In the genomic region with DNA sequence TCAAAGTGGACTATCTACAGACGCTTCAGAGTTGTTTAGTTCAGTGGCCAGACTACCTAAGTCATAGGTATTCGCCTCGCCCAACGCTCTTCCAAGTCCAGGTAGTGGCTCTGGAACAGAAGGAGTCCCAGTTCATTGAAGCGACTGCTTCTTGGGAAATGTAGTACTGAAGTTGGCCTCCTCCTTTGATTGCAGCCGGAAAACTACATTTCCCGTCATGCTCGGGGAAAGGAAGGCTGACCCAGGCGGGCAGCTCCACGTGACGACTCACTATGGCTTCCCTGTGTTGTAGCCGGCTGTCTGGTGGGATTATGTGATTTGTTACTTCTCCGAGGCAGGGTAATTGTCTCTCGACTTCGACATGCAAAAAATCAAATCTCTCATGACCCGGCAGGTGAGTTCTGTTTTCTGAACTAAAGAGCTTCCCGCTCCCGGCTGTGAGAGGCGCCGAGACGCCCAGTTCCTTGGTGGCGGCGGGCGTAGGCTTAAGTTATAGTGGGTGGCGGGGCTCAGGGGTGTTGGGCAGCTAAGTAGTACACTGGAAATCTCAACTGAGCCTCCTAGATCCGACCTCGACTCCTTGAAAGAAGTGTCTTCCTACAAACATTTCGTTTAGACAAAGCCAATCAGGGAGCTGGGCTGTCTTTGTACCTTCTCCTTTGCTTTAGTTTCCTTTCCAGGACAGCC, we compare ENCODE assay signal across 8 mouse cellular contexts. TPM values are rescaled to one million over a fixed set of nuclear protein-coding genes. Genes with fewer than 3 reads are reported as not detected.
A peak's percentile ranks its signal among the peaks of the same experiment; 100 is the strongest.
DNase-seq lines count a peak whose midpoint lies in the region; ATAC-seq lines count a peak whose summit lies in the region.

Gene Hepacam2 (minus strand): TSS at position 137 of the 687 bp plus-strand sequence.
Gene Vps50 (plus strand): TSS at position 221 of the 687 bp plus-strand sequence.

- H3K27ac ChIP-seq in heart, embryonic 14.5 days (replicated peaks in 1 of 2; ENCODE audit: control insufficient read depth in 1 of 2, insufficient read depth in 1 of 2, low read depth in 2 of 2, low read length in 2 of 2), result no peak within 1 kb of the TSS
- H3K27ac ChIP-seq in liver, embryonic 13.5 days, result no peak within 1 kb of the TSS
- H3K27ac ChIP-seq in stomach, embryonic 16.5 days (ENCODE audit: low read length), result no peak within 1 kb of the TSS

- H3K4me1 ChIP-seq in heart, embryonic 14.5 days (ENCODE audit: control insufficient read depth in 2 of 2, insufficient read depth in 2 of 2, low read length in 2 of 2), result peaks cover 0 to 3% of the 10 kb centered on the region in 2 experiments; a peak in 1 of 4 replicates
- H3K4me1 ChIP-seq in liver, embryonic 13.5 days (replicated peaks), result peaks cover 10% of the 10 kb centered on the region
- peaks cover 6% of the 10 kb centered on the region; the same call in 1 of the 2 replicates for H3K4me1 ChIP-seq in stomach, embryonic 16.5 days (ENCODE audit: control insufficient read depth, insufficient read depth, low read length)

- peak within 1 kb of the TSS; percentile 83 for H3K9ac ChIP-seq in heart, embryonic 14.5 days (ENCODE audit: low read length)
- peak within 1 kb of the TSS; percentile 75 for H3K9ac ChIP-seq in liver, embryonic 13.5 days
- H3K9ac ChIP-seq in stomach, embryonic 16.5 days (ENCODE audit: low read length), result peak within 1 kb of the TSS; percentile 77

- under 1% methylated on average over 28 of the region's 28 CpGs for WGBS in heart, embryonic 14.5 days
- WGBS in liver, embryonic 13.5 days (ENCODE audit: insufficient replicate concordance), result 1% methylated on average over 28 of the region's 28 CpGs
- 1% methylated on average over 28 of the region's 28 CpGs for WGBS in stomach, embryonic 16.5 days

- no peaks in the 10 kb centered on the region for H3K36me3 ChIP-seq in heart, embryonic 14.5 days (ENCODE audit: control insufficient read depth, insufficient read depth, low read length)
- H3K36me3 ChIP-seq in liver, embryonic 13.5 days, result no peaks in the 10 kb centered on the region
- H3K36me3 ChIP-seq in stomach, embryonic 16.5 days (ENCODE audit: control insufficient read depth, insufficient read depth, low read length), result no peaks in the 10 kb centered on the region

- no peaks in the 10 kb centered on the region for H3K9me3 ChIP-seq in heart, embryonic 14.5 days (ENCODE audit: control insufficient read depth, low read length)
- H3K9me3 ChIP-seq in liver, embryonic 13.5 days (replicated peaks), result no peaks in the 10 kb centered on the region
- no peaks in the 10 kb centered on the region for H3K9me3 ChIP-seq in stomach, embryonic 16.5 days (replicated peaks; ENCODE audit: control insufficient read depth, low read length)

- peak within 1 kb of the TSS; percentile 89 to 96 for H3K4me3 ChIP-seq in heart, embryonic 14.5 days (ENCODE audit: control insufficient read depth in 1 of 2, insufficient read depth in 1 of 2, low read depth in 1 of 2, low read length in 2 of 2)
- peak within 1 kb of the TSS; percentile 77 for H3K4me3 ChIP-seq in liver, embryonic 13.5 days (replicated peaks)
- peak within 1 kb of the TSS; percentile 87 for H3K4me3 ChIP-seq in stomach, embryonic 16.5 days (replicated peaks; ENCODE audit: low read length)

- no peaks in the 10 kb centered on the region for H3K27me3 ChIP-seq in heart, embryonic 14.5 days (ENCODE audit: control insufficient read depth, insufficient read depth, low read length)
- H3K27me3 ChIP-seq in liver, embryonic 13.5 days, result 0 out of 2 replicates have a peak, but pooled peaks cover 3% of the 10 kb centered on the region
- no peaks in the 10 kb centered on the region for H3K27me3 ChIP-seq in stomach, embryonic 16.5 days (ENCODE audit: control insufficient read depth, insufficient read depth, low read length)

- peak within 1 kb of the TSS; percentile 95 for H3K4me2 ChIP-seq in heart, embryonic 14.5 days (ENCODE audit: low read length)
- H3K4me2 ChIP-seq in liver, embryonic 13.5 days, result peak within 1 kb of the TSS; percentile 80
- H3K4me2 ChIP-seq in stomach, embryonic 16.5 days (ENCODE audit: low read depth, low read length), result peak within 1 kb of the TSS; percentile 97

- ATAC-seq in CD4-positive, CD25-positive, alpha-beta regulatory T cell, adult 4 months, result peak; percentile 100
- ATAC-seq in heart, embryonic 14.5 days (ENCODE audit: insufficient number of reproducible peaks, insufficient read depth, low FRiP score, low read depth), result peak; percentile 97
- ATAC-seq in liver, embryonic 13.5 days (ENCODE audit: low read depth), result peak; percentile 99
- peak; percentile 98 for ATAC-seq in stomach, embryonic 16.5 days (ENCODE audit: insufficient read depth, low FRiP score)

- peak; percentile 58 for DNase-seq in c-Kit-negative CD71-positive TER-119-positive erythroid progenitor cells, embryonic 14.5 days (ENCODE audit: low read depth, low spot score)
- peak; percentile 85 for DNase-seq in fibroblast of lung, adult 2 months (ENCODE audit: low read depth)
- peak; percentile 94 for DNase-seq in kidney, postnatal 14 days
- peak; percentile 75 for DNase-seq in liver, embryonic 13.5 days
- peak; percentile 76 for DNase-seq in neural tube, embryonic 10.5 days (ENCODE audit: extremely low spot score, low spot score)

RNA-seq across cellular contexts. Expression of gene Hepacam2, which starts in this region (rescaled TPM):
- polyA plus RNA-seq in CD4-positive, CD25-positive, alpha-beta regulatory T cell, adult 4 months (2017; shearing (Covaris generic)), result 1 to 10 TPM in 1 of 2 experiments, under 1 TPM in 1; 0.46 to 1.4 TPM
- 0.09 and 0.11 TPM in 2 replicates for polyA plus RNA-seq in heart, embryonic 14.5 days (2014; fragmentation: Nextera tagmentation; extraction: Ambion mirVana)
- 0.05 TPM in 1 of 2 replicates, not detected in the other for polyA plus RNA-seq in liver, embryonic 13.5 days (2015; fragmentation: Nextera tagmentation; extraction: Ambion mirVana)
- 3.2 and 3.6 TPM in 2 replicates for polyA plus RNA-seq in stomach, embryonic 16.5 days (2015; fragmentation: Nextera tagmentation; extraction: Ambion mirVana)

RNA-seq across cellular contexts. Expression of gene Vps50, which starts in this region (rescaled TPM):
- 10 to 100 TPM; 16.2 to 22.4 TPM for polyA plus RNA-seq in CD4-positive, CD25-positive, alpha-beta regulatory T cell, adult 4 months (2017; shearing (Covaris generic))
- polyA plus RNA-seq in heart, embryonic 14.5 days (2014; fragmentation: Nextera tagmentation; extraction: Ambion mirVana), result 20.3 TPM in 2 replicates
- 11.5 and 14.7 TPM in 2 replicates for polyA plus RNA-seq in liver, embryonic 13.5 days (2015; fragmentation: Nextera tagmentation; extraction: Ambion mirVana)
- 27.6 and 30.8 TPM in 2 replicates for polyA plus RNA-seq in stomach, embryonic 16.5 days (2015; fragmentation: Nextera tagmentation; extraction: Ambion mirVana)
